Mouse (Mus musculus) embryonic facial prominence, embryonic 11.5 days (tissue): ENCODE data around the gene Carmil3. TPM values are rescaled to one million over a fixed set of nuclear protein-coding genes. Genes with fewer than 3 reads are reported as not detected.
A peak's percentile ranks its signal among the peaks of the same experiment; 100 is the strongest.

Source experiments
- ATAC-seq: fragments of 200-750 bp; cut with Nextera tagmentation; replicated peaks from 2 replicates; pipeline ENCODE4 v1.8.0; 2017; ENCODE audit warnings: low read depth; ENCODE audit not compliant: insufficient number of reproducible peaks, low FRiP score, low TSS enrichment
- DNase-seq: peaks from one replicate; pipeline ENCODE4 v3.0.0-alpha.2; 2015; ENCODE audit warnings: low spot score
- H3K27ac ChIP-seq: fragments of 300-500 bp; sonication (generic); replicated peaks from 2 replicates; pipeline ENCODE4 v1.5.1; 2014; ENCODE audit warnings: mild to moderate bottlenecking, low read depth, low read length, control low read depth
- H3K27me3 ChIP-seq: fragments of 300-500 bp; sonication (generic); 2 replicates; pipeline ENCODE4 v1.6.1; 2014; ENCODE audit warnings: mild to moderate bottlenecking, low read length, moderate library complexity, mixed read lengths; ENCODE audit not compliant: control insufficient read depth, insufficient read depth
- H3K36me3 ChIP-seq: fragments of 300-500 bp; sonication (generic); replicated peaks from 2 replicates; pipeline ENCODE4 v1.6.1; 2014; ENCODE audit warnings: low read depth, mild to moderate bottlenecking, low read length, moderate library complexity, mixed read lengths; ENCODE audit not compliant: control insufficient read depth, insufficient read depth
- H3K4me1 ChIP-seq: fragments of 300-500 bp; sonication (generic); 2 replicates; pipeline ENCODE4 v1.6.1; 2014; ENCODE audit warnings: low read length, mixed read lengths; ENCODE audit not compliant: control insufficient read depth, insufficient read depth
- H3K4me2 ChIP-seq: fragments of 300-500 bp; sonication (generic); 2 replicates; pipeline ENCODE4 v1.6.1; 2014; ENCODE audit warnings: low read depth, mild to moderate bottlenecking, control low read depth, low read length, moderate library complexity
- H3K4me3 ChIP-seq: fragments of 300-500 bp; sonication (generic); 2 replicates; pipeline ENCODE4 v1.5.1; 2014; ENCODE audit warnings: low read depth, low read length, control low read depth
- H3K9ac ChIP-seq: fragments of 300-500 bp; sonication (generic); replicated peaks from 2 replicates; pipeline ENCODE4 v1.6.1; 2014; ENCODE audit warnings: mild to moderate bottlenecking, control low read depth, low read length
- H3K9me3 ChIP-seq: fragments of 300-500 bp; sonication (generic); replicated peaks from 2 replicates; pipeline ENCODE4 v1.6.1; 2016; ENCODE audit warnings: mild to moderate bottlenecking, low read length, inconsistent platforms, mixed read lengths; ENCODE audit not compliant: control insufficient read depth
- WGBS: fragments of 180-500 bp; shearing (Covaris S2); extraction: QIAGEN DNeasy Blood & Tissue Kit; methylation state at CpG from one replicate; pipeline ENCODE4 v1.1.7; 2014; 5-methylcytosine and 5-hydroxymethylcytosine counted together
- polyA plus RNA-seq: library from polyadenylated mRNA; unstranded; fragments of >200 nt; fragmentation: Nextera tagmentation; extraction: Ambion mirVana; gene quantifications from 2 replicates; pipeline ENCODE4 v1.2.1, GENCODE M21; 2014

Carmil3 gene
- polyA plus RNA-seq: 4.9 TPM in 2 replicates

DNA sequence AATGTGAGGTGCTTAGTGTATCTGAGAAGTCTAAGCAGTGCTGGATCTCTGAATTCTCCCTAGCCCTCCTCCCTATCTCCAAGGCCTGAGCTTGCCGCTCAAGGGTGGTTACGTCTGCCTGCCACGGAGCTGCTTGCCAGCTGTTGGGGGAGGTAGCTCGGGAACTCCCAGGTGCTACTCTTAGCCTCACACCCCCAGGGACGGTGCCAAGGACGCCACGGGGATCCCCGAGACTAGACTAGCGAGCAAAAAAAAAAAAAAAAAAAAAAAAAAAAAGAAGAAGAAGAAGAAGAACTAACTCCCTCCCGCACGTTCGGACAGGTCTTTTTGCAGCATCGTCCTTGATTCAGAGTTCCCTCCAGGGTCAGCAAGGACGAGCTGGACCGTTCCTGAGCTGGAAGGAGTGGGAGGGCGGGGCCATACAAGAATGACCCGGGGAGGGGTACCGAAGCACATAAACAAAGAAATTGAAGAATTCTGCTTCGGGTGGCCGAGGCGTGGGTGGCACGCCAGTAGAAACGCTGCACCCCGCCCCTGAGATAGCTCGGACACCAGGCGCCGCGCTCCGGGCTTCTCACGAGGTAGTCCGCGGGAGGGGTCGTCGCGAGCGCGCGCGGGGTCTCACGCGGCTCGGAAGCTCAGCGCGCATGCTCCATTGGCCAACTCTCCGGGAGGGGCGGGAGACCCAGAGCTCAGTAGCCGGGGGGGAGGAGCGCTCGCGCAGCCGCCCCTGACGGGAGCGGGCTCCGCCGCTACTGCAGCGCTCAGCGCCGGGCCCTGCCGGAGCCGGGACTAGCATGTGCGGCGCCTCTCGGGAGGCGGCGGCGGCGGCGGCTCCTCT is at the start of gene Carmil3:
Gene Carmil3 (plus strand): TSS at position 291 of the 841 bp plus-strand sequence.
- under 1% methylated on average over 64 of the region's 68 CpGs for whole genome bisulfite sequencing
- Histone ChIP-seq H3K4me1 (no peaks in the 10 kb centered on the region), H3K27me3 (no peaks in the 10 kb centered on the region), H3K36me3 (no peaks in the 10 kb centered on the region; the same call in 1 of the 2 replicates), H3K9ac (peak within 1 kb of the TSS; percentile 74), H3K4me2 (peak within 1 kb of the TSS; percentile 94), H3K9me3 (no peaks in the 10 kb centered on the region), H3K4me3 (peak within 1 kb of the TSS; percentile 63), H3K27ac (peak within 1 kb of the TSS; percentile 52)
- DNase-seq (peak; percentile 86), ATAC-seq (peak; percentile 82)

DNA sequence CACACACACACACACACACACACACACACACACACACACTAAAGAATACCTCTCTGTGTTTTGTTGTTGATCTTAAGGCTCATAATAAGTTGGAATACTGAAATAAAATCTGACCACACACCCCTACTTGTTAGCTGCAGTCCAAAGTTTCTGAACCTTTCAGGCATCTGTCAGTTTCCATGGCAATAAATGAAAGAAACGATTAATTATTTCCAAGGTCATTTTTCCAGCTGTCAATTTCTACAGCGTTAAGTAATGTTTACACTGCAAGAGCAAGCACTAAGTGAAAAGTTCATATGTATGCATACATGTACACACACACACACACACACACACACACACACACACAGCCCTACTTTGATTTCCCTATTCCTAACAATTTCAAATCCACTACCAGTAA is 32.8 kb upstream of the Carmil3 start:
- H3K4me1 ChIP-seq: no peaks in the 10 kb centered on the region
- no peaks in the 10 kb centered on the region; the same call in 1 of the 2 replicates for H3K27me3 ChIP-seq
- no peak overlapping the region for H3K4me3 ChIP-seq
- H3K36me3 ChIP-seq: no peaks in the 10 kb centered on the region
- DNase-seq: no peak
- H3K27ac ChIP-seq: no peak overlapping the region
- WGBS: 83% methylated on average over 2 of the region's 2 CpGs
- no peak overlapping the region for H3K9ac ChIP-seq
- no peak overlapping the region for H3K4me2 ChIP-seq
- ATAC-seq: no peak
- no peaks in the 10 kb centered on the region for H3K9me3 ChIP-seq

DNA sequence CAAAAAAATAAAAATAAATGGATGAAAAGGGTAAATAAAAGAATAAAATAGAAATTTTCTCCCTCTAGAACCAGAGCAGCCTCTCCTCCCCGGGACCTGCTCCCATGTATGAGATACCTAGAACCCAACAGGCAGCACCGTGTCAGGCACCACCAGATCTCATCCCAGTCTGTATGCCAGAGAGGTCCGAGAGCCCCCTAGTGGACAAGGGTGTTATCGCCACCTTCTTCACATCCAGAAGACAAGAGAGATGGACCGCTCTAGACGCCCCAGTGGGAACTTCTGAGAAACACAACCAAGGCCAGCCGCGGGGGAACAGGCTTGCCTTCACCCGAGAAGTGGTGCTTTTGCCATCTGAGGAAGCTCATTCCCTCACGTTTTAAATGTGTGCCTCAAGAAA is 32.2 kb upstream of the Carmil3 start:
- no peak overlapping the region for H3K9ac ChIP-seq
- ATAC-seq: peak; percentile 39; the same call in 1 of the 2 replicates
- 24% methylated on average over 10 of the region's 10 CpGs for WGBS
- H3K36me3 ChIP-seq: no peaks in the 10 kb centered on the region
- H3K27ac ChIP-seq: no peak overlapping the region
- H3K27me3 ChIP-seq: no peaks in the 10 kb centered on the region; the same call in 1 of the 2 replicates
- H3K9me3 ChIP-seq: no peaks in the 10 kb centered on the region
- peak; percentile 78 for DNase-seq
- no peaks in the 10 kb centered on the region for H3K4me1 ChIP-seq
- no peak overlapping the region for H3K4me2 ChIP-seq
- H3K4me3 ChIP-seq: no peak overlapping the region

DNA sequence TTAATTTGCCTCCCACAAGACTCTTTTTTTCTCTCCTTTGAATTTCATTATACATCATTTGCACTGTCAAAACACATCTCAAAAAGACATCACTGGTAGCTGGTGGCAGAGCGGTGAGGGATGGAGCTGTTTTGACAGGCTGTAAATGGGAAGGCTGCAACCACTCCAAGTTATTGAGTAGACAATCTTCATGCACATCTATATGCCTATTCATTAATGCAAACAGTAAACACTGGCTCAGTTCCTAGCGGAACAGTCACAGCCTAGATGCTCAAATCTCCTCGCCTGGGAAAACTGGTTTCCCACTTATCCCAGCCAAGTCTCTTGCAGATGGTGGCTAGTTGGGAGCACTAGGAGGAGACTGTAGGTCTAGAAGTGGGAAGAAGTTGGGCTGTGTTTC is 31.7 kb upstream of the Carmil3 start:
- Histone ChIP-seq H3K27ac (no peak overlapping the region), H3K4me3 (no peak overlapping the region), H3K9ac (no peak overlapping the region), H3K4me1 (no peaks in the 10 kb centered on the region), H3K4me2 (no peak overlapping the region), H3K36me3 (no peaks in the 10 kb centered on the region), H3K27me3 (no peaks in the 10 kb centered on the region; the same call in 1 of the 2 replicates), H3K9me3 (no peaks in the 10 kb centered on the region)
- DNase-seq (no peak), ATAC-seq (no peak)
- 91% methylated on average over 3 of the region's 3 CpGs for WGBS

DNA sequence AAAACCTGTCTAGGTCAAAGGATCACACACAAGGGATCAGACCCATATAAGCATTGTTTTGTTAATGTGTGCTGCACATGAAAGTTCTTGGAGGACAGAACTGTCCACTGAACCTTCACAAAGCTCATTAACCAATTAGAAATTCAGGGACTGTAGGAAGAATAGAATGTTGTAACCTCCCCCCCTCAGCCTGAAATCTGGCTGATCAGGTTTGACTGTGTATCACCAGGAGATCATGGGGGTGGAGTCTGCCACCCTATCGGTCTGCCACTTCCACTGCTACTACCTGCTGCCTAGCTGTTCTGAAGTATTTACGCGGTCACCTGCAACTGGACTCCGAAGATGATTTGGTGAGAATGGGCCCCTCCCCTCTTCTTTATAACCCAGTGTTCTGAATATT is 30.7 kb upstream of the Carmil3 start:
- Histone ChIP-seq H3K4me1 (no peaks in the 10 kb centered on the region), H3K27ac (no peak overlapping the region), H3K4me3 (no peak overlapping the region), H3K4me2 (no peak overlapping the region), H3K9me3 (no peaks in the 10 kb centered on the region), H3K27me3 (no peaks in the 10 kb centered on the region; the same call in 1 of the 2 replicates), H3K9ac (no peak overlapping the region), H3K36me3 (no peaks in the 10 kb centered on the region)
- ATAC-seq (no peak), DNase-seq (no peak)
- 64% methylated on average over 4 of the region's 4 CpGs for WGBS

DNA sequence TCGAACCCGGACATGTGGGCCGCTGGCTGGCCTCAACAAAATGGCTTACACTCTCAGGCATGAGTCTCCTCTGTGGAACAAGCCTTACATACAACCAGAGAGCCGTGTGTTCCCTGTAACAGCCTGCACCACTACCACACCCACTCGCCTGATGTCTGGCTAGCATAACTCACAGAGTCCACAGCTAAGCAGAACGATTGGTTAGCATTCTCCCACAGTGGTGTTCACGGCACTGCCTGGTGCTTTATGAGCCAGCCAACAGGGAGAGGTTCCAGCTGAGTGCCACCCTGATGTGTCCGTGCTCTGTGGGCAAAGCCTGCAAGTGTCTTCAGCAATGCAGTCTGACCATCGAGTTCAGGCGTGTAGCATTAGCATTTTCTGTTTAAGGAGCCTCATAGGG is 30.2 kb upstream of the Carmil3 start:
- H3K27me3 ChIP-seq: no peaks in the 10 kb centered on the region; the same call in 1 of the 2 replicates
- no peak overlapping the region for H3K9ac ChIP-seq
- no peak overlapping the region for H3K4me3 ChIP-seq
- WGBS: 73% methylated on average over 10 of the region's 10 CpGs
- no peaks in the 10 kb centered on the region for H3K36me3 ChIP-seq
- no peaks in the 10 kb centered on the region for H3K9me3 ChIP-seq
- no peaks in the 10 kb centered on the region for H3K4me1 ChIP-seq
- no peak overlapping the region for H3K4me2 ChIP-seq
- DNase-seq: no peak
- no peak for ATAC-seq
- no peak overlapping the region for H3K27ac ChIP-seq

DNA sequence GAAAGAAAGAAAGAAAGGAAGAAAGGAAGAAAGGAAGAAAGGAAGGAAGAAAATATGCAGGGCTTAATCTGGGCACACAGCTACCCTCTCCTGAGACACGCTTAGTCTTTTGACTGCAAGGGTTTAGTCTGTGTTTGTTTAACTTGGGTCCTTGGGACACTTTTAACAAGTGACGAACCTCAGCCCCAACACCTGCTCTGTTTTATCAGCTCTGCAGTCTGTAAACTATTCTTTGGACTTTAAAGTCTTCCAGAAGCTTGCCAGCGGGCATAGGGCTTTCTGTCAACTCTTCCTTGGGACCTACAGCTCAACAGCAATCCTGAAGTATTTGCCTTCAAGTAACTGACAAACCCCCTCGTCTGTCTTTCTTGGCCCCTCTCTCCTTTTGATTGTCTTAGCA is 28.7 kb upstream of the Carmil3 start:
- Histone ChIP-seq H3K36me3 (no peaks in the 10 kb centered on the region), H3K4me1 (no peaks in the 10 kb centered on the region), H3K4me2 (no peak overlapping the region), H3K9me3 (no peaks in the 10 kb centered on the region), H3K9ac (no peak overlapping the region), H3K27me3 (no peaks in the 10 kb centered on the region; the same call in 1 of the 2 replicates), H3K4me3 (no peak overlapping the region), H3K27ac (no peak overlapping the region)
- ATAC-seq: no peak
- 52% methylated on average over 4 of the region's 4 CpGs for WGBS
- DNase-seq: no peak

DNA sequence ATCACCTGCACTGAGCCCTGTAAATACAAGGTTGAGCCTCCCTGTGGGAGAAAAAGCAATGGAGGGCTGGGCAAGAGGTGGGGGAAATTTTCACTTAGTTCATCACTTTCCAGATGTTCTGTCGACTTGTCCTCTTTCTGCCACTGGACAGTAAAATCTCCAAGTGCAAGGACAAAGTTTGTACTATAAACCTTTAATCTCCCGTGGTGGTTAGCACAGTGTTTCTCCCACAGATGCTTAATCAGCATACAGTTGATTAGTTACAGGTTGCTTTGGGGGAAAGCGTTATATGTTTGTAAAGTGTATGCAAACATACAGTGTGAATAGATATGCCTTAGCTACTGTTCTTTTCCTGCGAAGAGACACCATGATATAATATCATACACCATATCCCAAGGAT is 24.0 kb upstream of the Carmil3 start:
- WGBS: 78% methylated on average over 4 of the region's 4 CpGs
- Histone ChIP-seq H3K4me1 (no peaks in the 10 kb centered on the region), H3K9me3 (no peaks in the 10 kb centered on the region), H3K27me3 (no peaks in the 10 kb centered on the region), H3K27ac (no peak overlapping the region), H3K9ac (no peak overlapping the region), H3K36me3 (no peaks in the 10 kb centered on the region), H3K4me3 (no peak overlapping the region), H3K4me2 (no peak overlapping the region)
- DNase-seq (no peak), ATAC-seq (no peak)
